Mouse (Mus musculus): ENCODE data around the gene Matn4.
A peak's percentile ranks its signal among the peaks of the same experiment; 100 is the strongest.

Gene Matn4

GRCm38 (mm10) chr2:164417198-164417597, 12.2 kb upstream of the Matn4 start:
- no peak for DNase-seq (ENCODE audit: low spot score in 2 of 2)

GRCm38 (mm10) chr2:164414581-164414980, 9.6 kb upstream of the Matn4 start:
- no peak for DNase-seq (ENCODE audit: low spot score in 2 of 2)

GRCm38 (mm10) chr2:164414167-164414566, 9.2 kb upstream of the Matn4 start:
- DNase-seq (ENCODE audit: low spot score in 2 of 2): no peak

- peak in 1 of 2 experiments; percentile 51 for DNase-seq (ENCODE audit: low spot score in 2 of 2)
These were observed 2.7 kb upstream of the Matn4 start for GRCm38 (mm10) chr2:164407708-164408107.

GRCm38 (mm10) chr2:164405519-164405918, 559 bp upstream of the Matn4 start:
- DNase-seq (ENCODE audit: low spot score in 2 of 2): no peak

- DNase-seq (ENCODE audit: low spot score in 2 of 2): peak in 1 of 2 experiments; percentile 35
These were observed 624 bp downstream of the Matn4 start for GRCm38 (mm10) chr2:164404082-164404990.

GRCm38 (mm10) chr2:164403396-164404081, 1.4 kb downstream of the Matn4 start:
- no peak for DNase-seq (ENCODE audit: low spot score in 2 of 2)

- peak; percentile 63 to 86 for DNase-seq (ENCODE audit: low spot score in 2 of 2)
These were observed 2.1 kb downstream of the Matn4 start, which contains the start of gene Rbpjl for GRCm38 (mm10) chr2:164402906-164403305. TSS of gene Rbpjl (plus strand) at chr2:164403141.

- no peak for DNase-seq (ENCODE audit: low spot score in 2 of 2)
These were observed 8.0 kb downstream of the Matn4 start for GRCm38 (mm10) chr2:164396911-164397310.

GRCm38 (mm10) chr2:164396076-164396475, 8.9 kb downstream of the Matn4 start:
- DNase-seq (ENCODE audit: low spot score in 2 of 2): no peak

- no peak for DNase-seq (ENCODE audit: low spot score in 2 of 2)
These were observed 11.8 kb downstream of the Matn4 start for GRCm38 (mm10) chr2:164393126-164393525.

- peak; percentile 75 to 87 for DNase-seq (ENCODE audit: low spot score in 2 of 2)
These were observed 15.5 kb downstream of the Matn4 start for GRCm38 (mm10) chr2:164389499-164389898.

- DNase-seq (ENCODE audit: low spot score in 2 of 2): no peak
These were observed 15.9 kb downstream of the Matn4 start, which contains the start of gene Slpi for GRCm38 (mm10) chr2:164389020-164389419. TSS of gene Slpi (minus strand) at chr2:164389095.

- DNase-seq (ENCODE audit: low spot score in 2 of 2): no peak
These were observed 18.0 kb downstream of the Matn4 start for GRCm38 (mm10) chr2:164386953-164387352.

GRCm38 (mm10) chr2:164385927-164386763, 18.8 kb downstream of the Matn4 start:
- DNase-seq (ENCODE audit: low spot score in 2 of 2): peak in 1 of 2 experiments; percentile 51

GRCm38 (mm10) chr2:164383656-164384399, 21.1 kb downstream of the Matn4 start:
- no peak for DNase-seq (ENCODE audit: low spot score in 2 of 2)

GRCm38 (mm10) chr2:164382971-164383370, 22.0 kb downstream of the Matn4 start:
- DNase-seq (ENCODE audit: low spot score in 2 of 2): no peak

- DNase-seq (ENCODE audit: low spot score in 2 of 2): no peak
These were observed 23.2 kb downstream of the Matn4 start for GRCm38 (mm10) chr2:164381726-164382125.

GRCm38 (mm10) chr2:164377478-164378426, 27.2 kb downstream of the Matn4 start:
- no peak for DNase-seq (ENCODE audit: low spot score in 2 of 2)

GRCm38 (mm10) chr2:164373187-164373586, 31.8 kb downstream of the Matn4 start:
- DNase-seq (ENCODE audit: low spot score in 2 of 2): no peak
